Mouse (Mus musculus) ES-E14 (cell line): ENCODE results near the gene Col4a1.

Experiments used
- HCFC1 ChIP-seq: IDR thresholded peaks from 2 replicates; pipeline ENCODE4 v1.6.1; 2012; ENCODE audit warnings: low read length, inconsistent platforms, borderline replicate concordance; ENCODE audit not compliant: insufficient read depth
- ZC3H11A ChIP-seq: IDR thresholded peaks from 2 replicates; pipeline ENCODE4 v1.6.1; 2012; ENCODE audit warnings: low read depth, mild to moderate bottlenecking, inconsistent platforms, low read length, borderline replicate concordance

DNA sequence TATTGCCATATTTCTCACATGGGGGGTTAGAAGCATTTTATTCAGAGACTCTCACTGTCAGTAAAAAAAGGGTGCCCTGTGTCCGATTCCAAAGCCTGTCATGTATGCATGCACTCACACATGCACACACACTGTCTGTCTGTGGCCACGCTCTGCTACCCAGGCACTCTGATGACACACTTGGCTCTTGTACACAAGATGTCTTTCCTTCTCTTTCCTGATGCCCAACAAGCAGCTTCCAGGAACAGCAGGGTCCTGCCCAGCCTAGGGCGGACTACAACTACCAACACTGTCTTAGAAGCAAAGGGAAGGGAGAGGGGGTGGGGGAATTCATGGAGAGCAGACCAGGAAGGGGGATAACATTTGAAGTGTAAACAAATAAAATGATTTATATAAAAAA, 162.4 kb downstream of the Col4a1 start:
- TF ChIP-seq ZC3H11A (no peak), HCFC1 (no peak)
